Mouse (Mus musculus): Measurements from ENCODE around the gene Slc22a20. TPM values are rescaled to one million over a fixed set of nuclear protein-coding genes. Genes with fewer than 3 reads are reported as not detected.

Slc22a20 gene
- polyA plus RNA-seq, 1 experiment from 2014 or later = not detected

DNA sequence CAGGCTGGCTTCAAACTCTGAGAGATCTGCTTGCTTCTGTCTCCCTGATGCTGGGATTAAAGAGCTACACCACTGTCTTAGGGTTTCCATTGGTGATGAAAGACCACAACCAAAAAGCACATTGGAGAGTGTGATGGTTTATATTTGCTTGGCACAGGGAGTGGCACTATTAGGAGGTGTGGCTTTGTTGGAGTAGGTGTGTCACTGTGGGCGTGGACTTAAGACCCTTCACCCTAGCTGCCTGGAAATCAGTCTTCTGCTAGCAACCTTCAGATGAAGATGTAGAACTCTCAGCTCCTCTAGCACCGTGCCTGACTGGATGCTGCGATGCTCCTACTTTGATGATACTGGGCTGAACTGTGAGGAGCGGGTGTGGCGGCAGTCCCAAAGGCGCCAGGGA lies 47.4 kb downstream of the Slc22a20 start:
- Histone ChIP-seq H3K9me3 (replicated peaks; ENCODE audit: control insufficient read depth, low read length, poor library complexity, severe bottlenecking) (no peaks in the 10 kb centered on the region), H3K27me3 (ENCODE audit: control insufficient read depth, insufficient read depth, low read depth, low read length) (no peaks in the 10 kb centered on the region), H3K4me1 (ENCODE audit: control insufficient read depth, insufficient read depth, low read length) (peaks cover 3% of the 10 kb centered on the region; the same call in 1 of the 2 replicates), H3K4me3 (ENCODE audit: low read depth, low read length) (no peak overlapping the region), H3K9ac (ENCODE audit: low read depth, low read length) (no peak overlapping the region), H3K4me2 (ENCODE audit: low read length) (no peak overlapping the region), H3K27ac (ENCODE audit: low read length) (no peak overlapping the region), H3K36me3 (ENCODE audit: control insufficient read depth, insufficient read depth, low read length) (no peaks in the 10 kb centered on the region; the same call in 1 of the 2 replicates)
- ATAC-seq = no peak
- WGBS = 89% methylated on average over 6 of the region's 6 CpGs

DNA sequence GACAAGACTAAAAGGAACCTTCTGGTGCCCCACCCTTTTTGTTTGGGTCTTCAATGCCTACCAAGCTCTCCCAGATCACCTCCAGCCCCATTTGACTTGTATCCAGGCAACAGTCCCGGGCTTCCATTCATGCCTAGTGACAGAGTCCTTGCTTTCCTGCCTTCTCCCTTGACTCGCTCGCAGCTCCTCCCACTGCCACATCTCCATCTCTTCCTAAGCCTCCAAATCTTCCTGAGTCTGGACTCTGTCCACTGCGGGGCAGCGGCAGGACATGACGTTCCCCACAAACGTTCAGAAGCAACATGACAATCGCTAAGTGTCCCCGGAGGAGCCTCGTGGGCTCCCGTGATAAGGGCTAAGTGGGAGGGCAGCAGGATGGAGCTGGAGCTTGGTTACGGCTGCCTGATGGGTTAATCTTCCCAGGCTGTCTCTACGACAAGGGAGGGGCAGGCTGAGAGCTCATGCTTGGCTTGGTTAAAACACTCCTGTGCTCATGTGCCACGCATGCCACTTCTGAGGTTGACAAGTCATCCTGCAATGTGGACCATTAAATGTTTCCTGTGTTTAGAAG lies 48.0 kb downstream of the Slc22a20 start:
- H3K4me3 ChIP-seq (ENCODE audit: low read depth, low read length) = no peak overlapping the region
- H3K9me3 ChIP-seq (replicated peaks; ENCODE audit: control insufficient read depth, low read length, poor library complexity, severe bottlenecking) = no peaks in the 10 kb centered on the region
- ATAC-seq = no peak
- peaks cover 3% of the 10 kb centered on the region; the same call in 1 of the 2 replicates for H3K4me1 ChIP-seq (ENCODE audit: control insufficient read depth, insufficient read depth, low read length)
- peak overlapping the region; percentile 18; the same call in 1 of the 2 replicates for H3K9ac ChIP-seq (ENCODE audit: low read depth, low read length)
- no peaks in the 10 kb centered on the region for H3K36me3 ChIP-seq (ENCODE audit: control insufficient read depth, insufficient read depth, low read length)
- no peaks in the 10 kb centered on the region for H3K27me3 ChIP-seq (ENCODE audit: control insufficient read depth, insufficient read depth, low read depth, low read length)
- H3K27ac ChIP-seq (ENCODE audit: low read length) = peak overlapping the region; percentile 5; the same call in 1 of the 2 replicates
- peak overlapping the region; percentile 40 for H3K4me2 ChIP-seq (ENCODE audit: low read length)
- WGBS = 11% methylated on average over 14 of the region's 14 CpGs

DNA sequence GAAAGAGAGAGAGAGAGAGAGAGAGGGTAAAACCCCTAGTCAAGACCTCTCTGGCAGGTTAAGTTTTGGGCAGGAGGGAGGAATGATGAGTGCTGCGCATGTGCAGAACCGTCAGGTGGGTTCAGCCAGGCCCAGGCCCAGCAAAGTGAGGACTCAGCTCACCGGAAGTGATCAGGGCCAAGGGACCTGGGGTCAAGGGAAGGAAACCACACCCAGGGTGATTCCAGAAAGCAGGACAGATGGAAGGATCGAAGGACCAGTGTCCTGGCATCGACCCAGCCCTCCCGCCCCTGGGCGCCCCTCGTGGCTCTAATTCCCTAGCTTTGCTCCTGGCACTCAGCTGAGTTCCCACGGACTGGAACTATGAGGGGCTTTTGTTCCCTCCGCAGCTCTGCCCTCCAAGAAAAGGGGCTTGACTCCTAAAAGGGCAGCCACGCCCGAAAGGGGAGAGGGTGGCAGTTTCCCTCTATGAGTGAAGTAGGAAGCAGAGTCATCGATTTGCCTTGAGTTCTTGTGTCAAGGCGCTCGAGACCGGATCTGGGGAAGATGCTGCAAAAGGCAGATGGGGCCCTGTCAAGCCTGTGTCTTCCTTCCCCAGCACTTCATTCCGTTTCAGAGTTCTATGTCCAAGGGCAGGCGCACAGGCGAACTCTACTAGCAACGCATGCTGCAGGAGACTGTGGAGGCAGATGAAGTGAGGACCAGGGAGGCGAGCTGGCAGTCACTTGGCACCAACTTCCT lies 48.7 kb downstream of the Slc22a20 start:
- no peak for ATAC-seq
- H3K27me3 ChIP-seq (ENCODE audit: control insufficient read depth, insufficient read depth, low read depth, low read length) = no peaks in the 10 kb centered on the region
- H3K4me3 ChIP-seq (ENCODE audit: low read depth, low read length) = no peak overlapping the region
- H3K9ac ChIP-seq (ENCODE audit: low read depth, low read length) = no peak overlapping the region; the same call in 1 of the 2 replicates
- no peak overlapping the region; the same call in 1 of the 2 replicates for H3K4me2 ChIP-seq (ENCODE audit: low read length)
- H3K36me3 ChIP-seq (ENCODE audit: control insufficient read depth, insufficient read depth, low read length) = no peaks in the 10 kb centered on the region
- WGBS = 54% methylated on average over 21 of the region's 21 CpGs
- H3K27ac ChIP-seq (ENCODE audit: low read length) = peak overlapping the region; percentile 43; the same call in 1 of the 2 replicates
- peaks cover 3% of the 10 kb centered on the region; the same call in 1 of the 2 replicates for H3K4me1 ChIP-seq (ENCODE audit: control insufficient read depth, insufficient read depth, low read length)
- no peaks in the 10 kb centered on the region for H3K9me3 ChIP-seq (replicated peaks; ENCODE audit: control insufficient read depth, low read length, poor library complexity, severe bottlenecking)

DNA sequence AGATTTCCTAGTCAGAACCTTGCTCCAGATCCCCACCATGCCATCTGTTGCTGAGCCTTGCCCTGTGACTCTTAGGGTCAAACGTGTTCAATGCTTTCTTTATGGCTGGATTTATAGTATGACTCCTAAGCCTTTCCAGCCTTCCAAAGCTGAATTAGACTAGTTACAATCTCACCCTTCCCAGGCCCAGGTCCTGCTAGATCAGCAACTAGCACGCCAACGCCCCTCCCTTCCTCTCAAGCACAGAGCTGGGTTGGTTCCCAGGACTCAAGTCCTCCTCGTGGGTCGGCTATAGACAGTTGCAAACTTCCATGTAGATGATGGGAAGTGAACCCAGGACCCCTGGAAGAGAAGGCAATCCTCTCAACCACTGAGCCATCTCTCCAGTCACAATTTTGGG lies 50.3 kb downstream of the Slc22a20 start:
- Histone ChIP-seq H3K27ac (ENCODE audit: low read length) (no peak overlapping the region), H3K9ac (ENCODE audit: low read depth, low read length) (no peak overlapping the region), H3K4me1 (ENCODE audit: control insufficient read depth, insufficient read depth, low read length) (peaks cover 3% of the 10 kb centered on the region; the same call in 1 of the 2 replicates), H3K4me2 (ENCODE audit: low read length) (no peak overlapping the region), H3K4me3 (ENCODE audit: low read depth, low read length) (no peak overlapping the region), H3K27me3 (ENCODE audit: control insufficient read depth, insufficient read depth, low read depth, low read length) (no peaks in the 10 kb centered on the region), H3K36me3 (ENCODE audit: control insufficient read depth, insufficient read depth, low read length) (no peaks in the 10 kb centered on the region), H3K9me3 (replicated peaks; ENCODE audit: control insufficient read depth, low read length, poor library complexity, severe bottlenecking) (no peaks in the 10 kb centered on the region)
- WGBS = 80% methylated on average over 5 of the region's 5 CpGs
- no peak for ATAC-seq

DNA sequence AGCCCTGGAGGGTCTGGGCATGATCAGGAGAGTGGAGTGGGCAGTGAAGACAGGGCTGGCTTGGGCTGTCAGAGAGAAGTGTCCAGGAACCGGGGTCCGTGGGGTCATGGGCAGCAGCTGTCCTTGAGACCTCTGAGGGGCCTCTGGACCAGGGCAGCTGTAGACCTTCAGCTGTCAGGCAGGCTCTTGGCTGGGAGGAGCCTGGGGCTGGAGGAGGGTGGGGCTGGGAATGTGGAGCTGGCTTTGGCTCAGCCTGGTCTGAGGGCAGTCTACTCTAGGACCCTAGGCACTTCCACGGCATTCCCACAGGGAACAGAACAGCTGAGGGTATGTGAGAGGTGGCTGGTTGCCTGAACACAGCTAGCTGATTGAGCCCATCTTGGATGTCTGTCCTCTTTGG lies 50.7 kb downstream of the Slc22a20 start:
- Histone ChIP-seq H3K4me1 (ENCODE audit: control insufficient read depth, insufficient read depth, low read length) (peaks cover 3% of the 10 kb centered on the region; the same call in 1 of the 2 replicates), H3K9me3 (replicated peaks; ENCODE audit: control insufficient read depth, low read length, poor library complexity, severe bottlenecking) (no peaks in the 10 kb centered on the region), H3K27me3 (ENCODE audit: control insufficient read depth, insufficient read depth, low read depth, low read length) (no peaks in the 10 kb centered on the region), H3K36me3 (ENCODE audit: control insufficient read depth, insufficient read depth, low read length) (no peaks in the 10 kb centered on the region), H3K27ac (ENCODE audit: low read length) (no peak overlapping the region), H3K4me3 (ENCODE audit: low read depth, low read length) (no peak overlapping the region), H3K4me2 (ENCODE audit: low read length) (no peak overlapping the region), H3K9ac (ENCODE audit: low read depth, low read length) (no peak overlapping the region)
- ATAC-seq = no peak
- WGBS = 74% methylated on average over 3 of the region's 3 CpGs

DNA sequence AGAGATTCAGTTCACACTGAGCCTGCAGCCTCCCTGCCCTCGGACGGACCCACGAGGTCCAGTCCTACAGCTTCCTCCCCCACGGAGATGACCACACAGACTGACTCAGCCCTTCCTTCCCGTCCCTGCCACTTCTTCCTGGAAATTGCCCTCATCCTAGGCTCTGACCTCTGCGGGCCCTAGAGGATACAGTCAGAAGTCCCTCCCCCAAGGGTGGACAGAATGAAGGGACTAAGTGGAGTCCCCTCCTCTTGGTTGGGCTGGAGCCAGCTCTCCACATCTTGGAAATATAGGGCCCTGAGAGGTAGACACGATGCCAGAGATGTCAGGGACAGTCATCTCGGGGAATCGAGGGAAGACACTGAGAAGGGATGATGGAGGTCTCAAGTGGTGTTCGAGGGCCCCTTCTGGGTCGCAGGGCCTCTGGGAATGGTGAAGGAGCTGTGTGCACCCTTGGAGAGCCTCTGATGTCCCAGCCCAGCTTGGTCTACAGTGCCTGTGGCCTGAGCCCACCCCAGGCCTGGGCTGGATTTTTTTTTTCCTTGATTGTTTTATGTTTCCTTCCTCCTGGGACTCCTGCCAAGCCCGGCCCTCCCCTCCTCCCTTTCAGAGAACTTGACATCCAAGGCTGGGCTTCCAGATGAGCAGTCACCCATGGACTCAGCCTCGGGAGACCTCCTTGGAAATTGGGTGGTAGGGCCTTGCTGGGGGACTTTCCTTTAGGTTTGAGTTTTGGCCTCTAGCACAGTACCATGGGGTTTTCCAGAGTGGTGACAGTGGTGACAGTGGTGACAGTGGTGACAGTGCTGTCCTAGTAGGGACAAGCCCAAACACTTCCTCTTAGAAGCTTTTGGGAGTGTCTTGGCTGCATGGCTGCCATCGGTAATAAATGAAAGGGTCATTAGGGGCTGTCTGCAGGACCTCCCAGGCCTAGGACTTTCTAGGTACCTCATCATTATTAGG lies 56.0 kb downstream of the Slc22a20 start:
- Histone ChIP-seq H3K36me3 (ENCODE audit: control insufficient read depth, insufficient read depth, low read length) (no peaks in the 10 kb centered on the region), H3K9ac (ENCODE audit: low read depth, low read length) (no peak overlapping the region), H3K4me2 (ENCODE audit: low read length) (no peak overlapping the region), H3K9me3 (replicated peaks; ENCODE audit: control insufficient read depth, low read length, poor library complexity, severe bottlenecking) (no peaks in the 10 kb centered on the region), H3K4me1 (ENCODE audit: control insufficient read depth, insufficient read depth, low read length) (peaks cover 9% of the 10 kb centered on the region), H3K27me3 (ENCODE audit: control insufficient read depth, insufficient read depth, low read depth, low read length) (no peaks in the 10 kb centered on the region), H3K4me3 (ENCODE audit: low read depth, low read length) (no peak overlapping the region), H3K27ac (ENCODE audit: low read length) (no peak overlapping the region)
- no peak for ATAC-seq
- whole genome bisulfite sequencing = 71% methylated on average over 14 of the region's 14 CpGs

DNA sequence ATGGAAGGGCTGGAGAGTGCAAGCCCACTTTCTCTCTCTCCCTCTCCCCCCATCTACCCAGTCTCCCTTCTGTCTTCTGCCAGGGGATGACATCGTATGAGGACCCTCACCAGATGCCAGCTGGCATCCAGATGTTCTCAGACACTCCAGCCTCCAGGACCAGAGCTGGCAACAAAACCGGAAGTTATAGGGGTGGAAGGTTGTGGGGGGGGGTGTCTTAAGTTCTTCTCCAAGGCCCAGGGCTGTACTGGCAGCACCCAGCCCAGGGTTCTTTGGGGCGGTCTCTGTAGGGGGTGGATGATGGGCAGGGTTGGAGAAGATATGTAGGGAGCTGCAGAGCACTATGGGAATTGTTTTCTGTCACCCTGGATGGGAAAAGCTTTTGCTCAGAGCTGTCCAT lies 57.4 kb downstream of the Slc22a20 start:
- 83% methylated on average over 3 of the region's 3 CpGs for WGBS
- Histone ChIP-seq H3K4me2 (ENCODE audit: low read length) (no peak overlapping the region), H3K4me3 (ENCODE audit: low read depth, low read length) (no peak overlapping the region), H3K36me3 (ENCODE audit: control insufficient read depth, insufficient read depth, low read length) (no peaks in the 10 kb centered on the region), H3K27ac (ENCODE audit: low read length) (no peak overlapping the region), H3K27me3 (ENCODE audit: control insufficient read depth, insufficient read depth, low read depth, low read length) (no peaks in the 10 kb centered on the region), H3K4me1 (ENCODE audit: control insufficient read depth, insufficient read depth, low read length) (peaks cover 12% of the 10 kb centered on the region), H3K9me3 (replicated peaks; ENCODE audit: control insufficient read depth, low read length, poor library complexity, severe bottlenecking) (no peaks in the 10 kb centered on the region), H3K9ac (ENCODE audit: low read depth, low read length) (no peak overlapping the region)
- ATAC-seq = no peak

DNA sequence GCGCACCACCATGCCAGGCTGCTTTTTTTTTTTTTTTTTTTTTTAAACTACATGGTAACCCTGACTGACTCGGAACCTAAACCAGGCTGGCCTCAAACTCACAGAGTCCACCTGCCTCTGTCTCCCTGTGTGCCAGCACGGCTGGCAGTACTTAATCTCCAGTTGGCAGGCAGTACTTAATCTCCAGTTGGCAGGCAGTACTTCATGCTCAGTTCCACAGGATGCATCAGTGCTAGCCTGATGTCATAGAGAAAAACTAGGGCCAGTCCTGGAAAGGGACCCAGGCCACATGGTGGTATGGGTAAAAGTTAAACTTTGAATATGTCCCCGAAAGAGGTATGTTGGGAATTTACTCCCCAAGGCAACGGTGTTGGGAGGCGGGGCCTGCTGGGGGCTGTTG lies 57.8 kb downstream of the Slc22a20 start:
- 84% methylated on average over 6 of the region's 6 CpGs for WGBS
- no peaks in the 10 kb centered on the region for H3K36me3 ChIP-seq (ENCODE audit: control insufficient read depth, insufficient read depth, low read length)
- H3K27me3 ChIP-seq (ENCODE audit: control insufficient read depth, insufficient read depth, low read depth, low read length) = no peaks in the 10 kb centered on the region
- no peaks in the 10 kb centered on the region for H3K9me3 ChIP-seq (replicated peaks; ENCODE audit: control insufficient read depth, low read length, poor library complexity, severe bottlenecking)
- ATAC-seq = no peak
- peaks cover 13% of the 10 kb centered on the region for H3K4me1 ChIP-seq (ENCODE audit: control insufficient read depth, insufficient read depth, low read length)
- no peak overlapping the region for H3K27ac ChIP-seq (ENCODE audit: low read length)
- H3K9ac ChIP-seq (ENCODE audit: low read depth, low read length) = no peak overlapping the region
- H3K4me3 ChIP-seq (ENCODE audit: low read depth, low read length) = no peak overlapping the region
- no peak overlapping the region for H3K4me2 ChIP-seq (ENCODE audit: low read length)

Measured in midbrain, embryonic 16.5 days (tissue).